In the genomic region with DNA sequence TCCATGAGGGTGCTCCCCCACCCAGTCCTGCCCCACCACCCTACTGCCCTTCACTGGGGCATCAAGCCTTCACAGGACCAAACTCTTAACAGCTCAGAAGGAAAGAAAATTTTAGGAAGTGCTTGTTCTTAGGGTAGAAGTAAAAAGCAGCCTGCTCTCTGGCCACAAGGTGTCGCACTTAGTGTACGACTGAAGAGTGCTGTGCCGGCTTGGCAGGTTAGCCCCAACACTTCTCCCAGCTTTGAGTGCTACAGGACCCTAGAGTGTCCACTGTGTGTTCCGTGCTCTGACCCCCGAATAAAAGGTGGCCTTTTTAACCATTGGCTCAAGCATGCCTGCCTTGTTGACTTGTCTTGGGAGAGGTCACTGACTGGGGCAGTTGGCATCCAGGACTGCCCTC, we compare ENCODE assay signal across 8 mouse cellular contexts. TPM values are rescaled to one million over a fixed set of nuclear protein-coding genes. Genes with fewer than 3 reads are reported as not detected.
DNase-seq lines count a peak whose midpoint lies in the region; ATAC-seq lines count a peak whose summit lies in the region.

No protein-coding gene starts in this region.

- 5% methylated on average over 5 of the region's 5 CpGs for WGBS in forebrain, embryonic 16.5 days

- no peaks in the 10 kb centered on the region for H3K9me3 ChIP-seq in forebrain, embryonic 16.5 days (ENCODE audit: control insufficient read depth, low read length)

- H3K4me1 ChIP-seq in forebrain, embryonic 16.5 days (replicated peaks; ENCODE audit: control insufficient read depth, insufficient read depth, low read length): peaks cover 14% of the 10 kb centered on the region

- no peaks in the 10 kb centered on the region for H3K27me3 ChIP-seq in forebrain, embryonic 16.5 days (replicated peaks; ENCODE audit: control insufficient read depth, insufficient read depth, low read length)

- peaks cover 13% of the 10 kb centered on the region for H3K36me3 ChIP-seq in forebrain, embryonic 16.5 days (ENCODE audit: control insufficient read depth, insufficient read depth)

- no peak overlapping the region for H3K4me2 ChIP-seq in forebrain, embryonic 16.5 days (ENCODE audit: low read length)

- H3K9ac ChIP-seq in forebrain, embryonic 16.5 days (replicated peaks; ENCODE audit: low read depth, low read length): no peak overlapping the region

- ATAC-seq in forebrain, embryonic 16.5 days: peak; percentile 75; the same call in 1 of the 2 replicates

- no peak overlapping the region for H3K27ac ChIP-seq in forebrain, embryonic 16.5 days (ENCODE audit: low read length)

- no peak overlapping the region for H3K4me3 ChIP-seq in forebrain, embryonic 16.5 days (replicated peaks; ENCODE audit: low read length)

- DNase-seq in MEL-GATA-1-ER (ENCODE audit: extremely low read depth, low read depth): peak; percentile 77
- DNase-seq in c-Kit-positive CD71-positive TER-119-positive erythroid progenitor cells, embryonic 14.5 days (ENCODE audit: low spot score): peak; percentile 81
- DNase-seq in heart, postnatal 4 days: peak; percentile 83
- peak; percentile 56 to 77 for DNase-seq in layer of hippocampus, postnatal 14 days (ENCODE audit: low spot score in 2 of 2)
- peak; percentile 75 to 84 for DNase-seq in lung, postnatal 4 days
- DNase-seq in right cerebral cortex, adult 2 months (ENCODE audit: low spot score in 2 of 2): peak; percentile 73 to 80
- DNase-seq in urinary bladder, postnatal 36 days (ENCODE audit: low spot score in 2 of 2): peak; percentile 53 to 69

RNA-seq across cellular contexts. Expression of gene C1qtnf12, which starts 2.8 kb away (rescaled TPM):
- polyA plus RNA-seq in forebrain, embryonic 16.5 days (2015; fragmentation: Nextera tagmentation; extraction: Ambion mirVana): 6.3 and 9.2 TPM in 2 replicates
- 10 to 100 TPM; 14.7 to 15.2 TPM for total RNA-seq in heart, postnatal 4 days (2021)
- total RNA-seq in layer of hippocampus, postnatal 14 days (2021): 10 to 100 TPM; 15.9 to 21.1 TPM

RNA-seq across cellular contexts. Expression of gene Ube2j2, which starts 15.6 kb away (rescaled TPM):
- polyA plus RNA-seq in forebrain, embryonic 16.5 days (2015; fragmentation: Nextera tagmentation; extraction: Ambion mirVana): 115 and 121 TPM in 2 replicates
- 10 to 100 TPM; 72.4 to 81.4 TPM for total RNA-seq in heart, postnatal 4 days (2021)
- 10 to 100 TPM; 75.2 to 78.9 TPM for total RNA-seq in layer of hippocampus, postnatal 14 days (2021)

RNA-seq across cellular contexts. Expression of gene B3galt6, which starts 33.2 kb away (rescaled TPM):
- 26.8 and 30.4 TPM in 2 replicates for polyA plus RNA-seq in forebrain, embryonic 16.5 days (2015; fragmentation: Nextera tagmentation; extraction: Ambion mirVana)
- 1 to 10 TPM; 4.1 to 4.5 TPM for total RNA-seq in heart, postnatal 4 days (2021)
- total RNA-seq in layer of hippocampus, postnatal 14 days (2021): 1 to 10 TPM; 9.0 to 9.7 TPM

RNA-seq across cellular contexts. Expression of gene Sdf4, which starts 33.4 kb away (rescaled TPM):
- polyA plus RNA-seq in forebrain, embryonic 16.5 days (2015; fragmentation: Nextera tagmentation; extraction: Ambion mirVana): 118 and 125 TPM in 2 replicates
- total RNA-seq in heart, postnatal 4 days (2021): 100 to 1,000 TPM; 107 to 109 TPM
- total RNA-seq in layer of hippocampus, postnatal 14 days (2021): 100 to 1,000 TPM; 154 to 157 TPM

RNA-seq across cellular contexts. Expression of gene Tnfrsf4, which starts 54.4 kb away (rescaled TPM):
- 1.0 and 1.4 TPM in 2 replicates for polyA plus RNA-seq in forebrain, embryonic 16.5 days (2015; fragmentation: Nextera tagmentation; extraction: Ambion mirVana)
- total RNA-seq in heart, postnatal 4 days (2021): under 1 TPM; 0.34 to 0.62 TPM
- total RNA-seq in layer of hippocampus, postnatal 14 days (2021): 1 to 10 TPM; 1.0 to 1.1 TPM
